8 mouse cellular contexts compared by ENCODE assay signal in genomic region chr16:4541501-4542198, GRCm38 (mm10). TPM values are rescaled to one million over a fixed set of nuclear protein-coding genes. Genes with fewer than 3 reads are reported as not detected.
DNase-seq lines count a peak whose midpoint lies in the region; ATAC-seq lines count a peak whose summit lies in the region.

Srl (minus strand) TSS chr16:4541816.

- peak within 1 kb of the TSS; percentile 58; the same call in 1 of the 2 replicates for H3K27ac ChIP-seq in forebrain, embryonic 14.5 days (ENCODE audit: low read depth, low read length)
- peak within 1 kb of the TSS; percentile 60 for H3K27ac ChIP-seq in neural tube, embryonic 15.5 days (replicated peaks)

- intact Hi-C loops in heart, postnatal 14 days (cut with DNase I): loop anchor here (1.0 to 5.0 kb wide), 3 partner anchors 52 to 225 kb away; partner anchors contain the start of gene Adcy9

- peak; percentile 96 for ATAC-seq in forebrain, embryonic 14.5 days
- peak; percentile 97 for ATAC-seq in neural tube, embryonic 15.5 days (ENCODE audit: low FRiP score)

- H3K9ac ChIP-seq in forebrain, embryonic 14.5 days (ENCODE audit: low read length): peak within 1 kb of the TSS; percentile 59
- H3K9ac ChIP-seq in neural tube, embryonic 15.5 days (replicated peaks): peak within 1 kb of the TSS; percentile 41

- peak; percentile 99 for DNase-seq in ES-CJ7 (ENCODE audit: low read depth, low spot score)
- DNase-seq in cerebellum, adult 11 months: peak; percentile 98
- DNase-seq in forebrain, embryonic 14.5 days (ENCODE audit: low spot score): peak; percentile 100
- DNase-seq in heart, postnatal 14 days: peak; percentile 100
- DNase-seq in layer of hippocampus, adult 11-12 months (ENCODE audit: low spot score): peak; percentile 100
- DNase-seq in lung, adult 18-20 months: peak; percentile 100
- peak; percentile 99 for DNase-seq in testis, postnatal 14 days (ENCODE audit: low spot score)

- no peaks in the 10 kb centered on the region for H3K27me3 ChIP-seq in forebrain, embryonic 14.5 days (replicated peaks; ENCODE audit: control insufficient read depth, insufficient read depth, low read length)
- no peaks in the 10 kb centered on the region for H3K27me3 ChIP-seq in neural tube, embryonic 15.5 days (replicated peaks)

- peaks cover 14% of the 10 kb centered on the region for H3K36me3 ChIP-seq in forebrain, embryonic 14.5 days (ENCODE audit: control insufficient read depth, insufficient read depth, low read length)
- H3K36me3 ChIP-seq in neural tube, embryonic 15.5 days: peaks cover 16% of the 10 kb centered on the region

- no peaks in the 10 kb centered on the region; the same call in 1 of the 2 replicates for H3K4me1 ChIP-seq in forebrain, embryonic 14.5 days (ENCODE audit: control insufficient read depth, insufficient read depth, low read length)
- peaks cover 22% of the 10 kb centered on the region for H3K4me1 ChIP-seq in neural tube, embryonic 15.5 days

- peak within 1 kb of the TSS; percentile 43 for H3K4me3 ChIP-seq in forebrain, embryonic 14.5 days (ENCODE audit: low read depth, low read length)
- peak within 1 kb of the TSS; percentile 51 for H3K4me3 ChIP-seq in neural tube, embryonic 15.5 days (replicated peaks)

- WGBS in forebrain, embryonic 14.5 days: under 1% methylated on average over 43 of the region's 43 CpGs
- under 1% methylated on average over 43 of the region's 43 CpGs for WGBS in neural tube, embryonic 15.5 days

- peak within 1 kb of the TSS; percentile 54 for H3K4me2 ChIP-seq in forebrain, embryonic 14.5 days (ENCODE audit: low read length)
- peak within 1 kb of the TSS; percentile 55 for H3K4me2 ChIP-seq in neural tube, embryonic 15.5 days

- no peaks in the 10 kb centered on the region for H3K9me3 ChIP-seq in forebrain, embryonic 14.5 days (replicated peaks; ENCODE audit: control insufficient read depth, low read length)
- H3K9me3 ChIP-seq in neural tube, embryonic 15.5 days (replicated peaks): no peaks in the 10 kb centered on the region

RNA-seq across cellular contexts. Expression of gene Srl, which starts in this region (rescaled TPM):
- 34.0 and 34.1 TPM in 2 replicates for polyA plus RNA-seq in forebrain, embryonic 14.5 days (2014; fragmentation: Nextera tagmentation; extraction: Ambion mirVana)
- total RNA-seq in heart, postnatal 14 days (2021): 1,000 to 10,000 TPM; 1,039 to 1,112 TPM
- polyA plus RNA-seq in neural tube, embryonic 15.5 days (2015; fragmentation: Nextera tagmentation; extraction: Ambion mirVana): 22.4 and 26.3 TPM in 2 replicates

Comparison
In these comparisons a context has a peak if more than half of its experiments do, and no peak if none do; other contexts are left out.
1. Peak in every context shown above with its lines: DNase-seq, ATAC-seq, H3K4me3 ChIP-seq and H3K27ac ChIP-seq.